Mouse (Mus musculus) layer of hippocampus, postnatal 25 days (tissue): ENCODE measurements at regions not wholly inside any gene's neighbourhood (a gene's known extent, or its start where the extent isn't known, plus 50 kb on each side); places are given as distances from the start of the nearest gene placed in this dataset.

Experiments used
- DNase-seq, 2 experiments: peaks; one replicate each; pipeline ENCODE4 v3.0.0; 2022; ENCODE audit warnings: mixed read lengths in 2 of 2, low spot score in 1 of 2; ENCODE audit errors: extremely low spot score in 1 of 2

DNA sequence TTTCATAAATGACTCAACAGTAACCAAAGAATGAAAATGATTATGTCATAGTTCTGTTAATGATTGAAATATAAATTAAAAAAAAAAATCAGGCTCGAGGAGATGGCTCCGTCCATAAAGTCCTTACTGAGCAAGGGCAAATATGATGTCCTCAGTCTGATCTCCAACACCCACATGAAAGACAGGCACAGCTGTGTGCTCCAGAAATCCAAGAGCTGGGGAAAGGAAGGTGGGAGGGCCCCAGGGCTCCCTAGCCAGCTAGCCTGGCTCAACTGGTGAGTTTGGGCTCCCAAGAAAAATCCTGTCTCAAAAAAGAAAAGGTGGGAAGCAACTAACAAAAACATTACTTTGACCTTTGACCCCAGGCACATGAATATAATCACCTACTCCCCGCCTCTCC lies 194.5 kb downstream of the Sox4 start:
- DNase-seq = no peak

GRCm38 (mm10) chr13:28757846-28758522 lies 195.5 kb downstream of the Sox4 start:
- peak in 1 of 2 experiments; percentile 17 for DNase-seq

GRCm38 (mm10) chr13:28756915-28757765 lies 196.4 kb downstream of the Sox4 start:
- no peak for DNase-seq

- DNase-seq = no peak
These were observed 199.3 kb downstream of the Sox4 start for GRCm38 (mm10) chr13:28754207-28754606.

GRCm38 (mm10) chr13:28750949-28751692 lies 202.4 kb downstream of the Sox4 start:
- no peak for DNase-seq

DNA sequence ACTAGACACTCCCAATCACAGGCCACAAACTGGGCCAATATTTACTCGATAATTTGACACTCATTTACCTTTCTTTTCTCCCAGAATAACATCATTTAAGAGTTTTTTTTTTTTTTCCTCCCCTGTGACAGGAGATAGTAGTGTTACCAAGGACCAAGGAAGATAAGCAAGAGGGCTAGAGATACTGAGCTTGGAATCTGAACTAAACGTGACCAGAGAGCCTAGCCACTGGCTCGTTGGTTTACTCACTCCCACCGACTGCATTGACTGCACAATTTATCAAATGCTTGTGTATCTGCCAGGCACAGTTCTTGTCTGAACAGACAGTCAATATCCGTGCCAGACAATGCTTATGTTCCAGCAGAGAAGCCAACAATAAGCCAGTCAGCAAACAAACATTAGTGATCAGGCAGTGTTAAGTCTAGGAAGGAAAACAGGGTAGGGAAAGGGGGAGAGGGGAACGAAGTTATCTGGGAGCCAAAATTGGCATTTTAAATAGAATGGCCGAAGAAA lies 213.3 kb downstream of the Sox4 start:
- DNase-seq = no peak

GRCm38 (mm10) chr13:28738160-28739100 lies 215.1 kb downstream of the Sox4 start:
- DNase-seq = no peak

GRCm38 (mm10) chr13:28732475-28732874 lies 221.0 kb downstream of the Sox4 start:
- DNase-seq = no peak

DNA sequence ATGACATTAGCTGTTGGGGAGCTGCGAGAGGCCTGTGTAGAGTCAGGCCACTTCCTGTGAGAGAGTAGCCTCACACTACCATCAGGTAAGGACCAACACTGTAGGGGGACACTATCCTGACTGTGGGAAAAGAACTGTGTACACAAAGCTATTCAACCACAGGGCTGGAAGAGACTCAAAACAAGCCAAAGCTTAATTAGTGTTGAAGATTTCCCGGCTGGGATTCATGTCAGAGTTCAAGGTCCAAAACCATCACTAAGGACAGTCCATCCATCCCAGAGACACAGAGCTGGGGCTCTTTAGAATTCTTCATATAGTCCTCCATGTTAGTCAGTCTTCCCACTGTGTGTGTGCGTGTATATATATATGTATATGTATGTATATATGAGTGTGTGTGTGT lies 221.5 kb downstream of the Sox4 start:
- no peak for DNase-seq

GRCm38 (mm10) chr13:28730059-28730580 lies 223.4 kb downstream of the Sox4 start:
- DNase-seq = no peak

GRCm38 (mm10) chr13:28728768-28729167 lies 224.7 kb downstream of the Sox4 start:
- DNase-seq = no peak

DNA sequence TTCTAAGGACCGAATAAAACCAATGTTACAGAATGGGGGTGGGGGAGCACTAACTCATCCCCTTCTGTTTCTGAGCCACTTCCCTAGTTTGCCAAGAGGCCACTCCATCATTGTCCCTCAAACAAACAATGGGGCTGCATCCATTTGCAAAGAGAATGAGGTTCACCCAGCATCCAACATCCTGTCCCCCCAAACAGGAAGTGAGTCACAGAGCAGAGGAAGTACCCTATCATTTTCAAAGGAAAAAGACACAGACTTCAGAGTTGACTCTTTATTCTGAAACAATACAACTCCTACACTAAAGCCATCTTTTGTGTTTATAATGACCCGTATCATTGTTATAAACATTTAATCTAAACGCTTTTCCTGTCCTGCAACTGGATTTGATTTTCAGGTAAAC lies 229.2 kb downstream of the Sox4 start:
- DNase-seq = no peak

- no peak for DNase-seq
These were observed 231.4 kb downstream of the Sox4 start for GRCm38 (mm10) chr13:28722074-28722473.

DNA sequence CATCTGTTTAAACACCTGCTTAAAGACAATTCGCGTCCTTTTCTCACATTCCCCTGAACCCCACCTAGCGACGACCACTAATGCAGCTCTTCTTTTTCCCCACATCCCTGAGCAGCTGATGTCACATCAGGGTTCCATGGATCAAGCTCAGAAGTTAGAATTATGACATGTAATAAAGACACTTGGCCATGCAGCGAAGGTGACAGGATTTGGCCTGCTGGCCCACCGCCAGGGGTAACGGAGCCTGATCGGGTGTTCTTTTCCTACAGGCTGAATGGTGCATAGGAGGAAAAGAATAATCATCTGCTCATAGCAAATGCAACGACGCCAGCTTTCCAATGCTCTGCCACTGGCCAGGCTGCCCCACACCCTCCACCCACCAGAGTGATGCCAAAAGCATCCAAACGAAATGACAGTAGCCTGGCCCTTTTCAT lies 231.9 kb downstream of the Sox4 start:
- DNase-seq = peak in 1 of 2 experiments; percentile 14

DNA sequence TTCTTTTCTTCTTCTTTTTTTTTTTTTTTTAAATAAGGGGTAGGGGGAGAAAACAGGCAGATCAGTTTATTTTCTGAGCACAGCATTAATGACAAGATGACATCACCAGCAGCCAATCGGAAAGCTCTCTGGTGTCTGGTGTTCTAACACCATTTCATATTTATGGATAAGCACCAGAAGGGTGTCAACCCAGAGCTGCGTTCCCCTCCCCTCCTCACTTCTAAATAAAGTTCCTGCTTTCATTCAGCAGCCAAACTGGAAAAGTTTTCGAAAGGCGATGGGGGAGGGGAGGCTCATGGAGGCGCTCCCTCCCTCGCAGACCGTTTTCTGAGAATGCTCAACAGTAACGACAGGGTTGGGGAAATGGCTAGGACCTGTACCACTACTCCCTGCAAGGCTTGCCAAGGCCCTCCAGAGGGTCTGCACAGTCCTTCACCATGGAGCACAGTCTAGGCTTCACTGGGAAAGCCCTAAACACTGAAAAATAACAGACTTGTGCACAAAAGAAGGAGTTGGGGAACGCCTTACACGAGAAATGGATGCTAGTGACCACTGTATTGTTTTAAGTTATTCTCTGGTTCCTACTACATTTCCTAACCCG lies 232.8 kb downstream of the Sox4 start:
- peak; percentile 23 to 34 for DNase-seq

DNA sequence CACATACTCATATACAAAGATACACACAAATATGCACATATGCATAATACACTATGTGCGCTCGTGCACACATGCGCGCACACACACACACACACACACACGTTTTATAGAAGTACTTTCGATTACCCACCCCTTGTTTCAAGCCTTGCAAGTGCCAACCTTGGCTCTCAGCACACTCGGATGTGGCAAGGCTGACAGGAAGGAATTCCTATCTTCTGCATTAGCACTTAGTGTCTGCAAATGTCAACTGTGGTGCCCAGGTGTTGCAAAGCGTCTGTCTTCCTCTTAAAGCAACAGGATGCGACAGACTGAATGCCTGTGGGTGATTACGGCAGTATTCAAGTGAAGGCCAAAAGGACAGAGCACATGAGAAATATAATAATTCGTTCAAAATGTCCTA lies 233.3 kb downstream of the Sox4 start:
- DNase-seq = peak in 1 of 2 experiments; percentile 10

- no peak for DNase-seq
These were observed 234.6 kb downstream of the Sox4 start for GRCm38 (mm10) chr13:28718868-28719265.

DNA sequence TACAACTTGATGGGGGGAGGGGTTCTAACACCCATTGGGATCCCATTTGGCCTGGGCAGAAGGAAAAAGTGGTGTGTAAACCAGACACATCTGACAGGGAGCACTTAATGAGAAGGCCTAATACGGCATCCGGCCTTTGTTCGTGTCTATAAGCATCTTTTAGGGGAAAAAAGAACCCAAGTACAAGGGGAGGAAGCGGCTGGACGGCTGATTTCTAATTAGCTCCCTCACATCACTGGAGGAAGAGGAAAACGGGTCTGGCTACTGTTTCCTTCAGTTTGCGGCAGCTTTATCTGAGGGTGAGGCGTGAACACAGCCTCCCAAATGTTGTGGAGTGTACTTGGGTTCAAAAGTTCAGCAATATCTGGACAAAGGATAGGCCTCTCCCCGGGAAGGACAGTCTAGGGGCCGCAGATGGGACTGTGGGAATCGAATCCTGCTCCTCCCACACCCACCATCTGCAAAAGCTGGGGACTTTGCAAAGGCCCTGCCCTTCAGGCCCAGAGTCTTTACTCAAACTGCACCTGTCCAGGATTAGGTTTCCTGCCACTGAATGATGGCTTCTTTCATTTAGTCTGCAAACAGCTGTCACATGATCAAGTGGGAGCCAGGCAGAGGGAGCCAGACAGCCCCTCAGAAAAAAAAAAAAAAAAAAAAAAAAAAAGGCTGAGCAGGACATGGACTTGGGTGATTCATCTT lies 235.2 kb downstream of the Sox4 start:
- DNase-seq = no peak

DNA sequence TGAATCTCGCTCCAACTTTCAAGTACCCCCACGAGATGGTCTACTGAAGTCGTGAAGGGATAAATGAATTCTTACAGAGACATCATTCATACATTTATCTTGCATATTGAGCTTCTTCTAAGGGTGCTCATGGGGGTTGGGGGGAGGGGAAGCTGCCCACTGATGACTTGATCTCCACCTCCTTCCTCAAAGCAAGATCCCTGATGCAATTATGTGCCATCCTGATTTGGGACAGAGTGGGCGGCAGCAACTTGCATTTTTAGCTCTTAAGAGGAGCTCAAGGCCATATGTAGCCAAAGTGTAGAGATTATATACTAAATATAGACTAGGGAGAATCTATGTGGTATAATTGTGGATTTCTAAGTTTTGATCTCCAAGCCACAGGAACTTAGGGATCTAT lies 236.1 kb downstream of the Sox4 start:
- no peak for DNase-seq
